Comparison of ENCODE assay signal across 19 mouse cellular contexts in genomic region chr16:86115587-86116376, GRCm38 (mm10).
"Had no signal": no experiment of that assay in that cellular context is flagged by ENCODE, and none has a peak within 500 bp of the region (broad histone marks: within the 10 kb centered on the region; RNA-seq: fewer than 3 reads in every experiment).

No protein-coding gene starts in this region.

- DNase-seq: lung, adult 18-20 months; lung, embryonic 14.5 days; lung, postnatal 10 days; lung, postnatal 4 days; midbrain, embryonic 14.5 days; retina, postnatal 1 day; right cerebral cortex, adult 18-20 months; right cerebral cortex, postnatal 25 days; right cerebral cortex, postnatal 4 days; spleen, adult 18-20 months; thymus, adult 18-20 months; thymus, postnatal 14 days; thymus, postnatal 36 days had no signal

- H3K27ac ChIP-seq: midbrain, embryonic 10.5 days; midbrain, embryonic 12.5 days; neural tube, embryonic 13.5 days; neural tube, embryonic 15.5 days had no signal

- H3K4me1 ChIP-seq: midbrain, embryonic 10.5 days; midbrain, embryonic 12.5 days; neural tube, embryonic 13.5 days; neural tube, embryonic 15.5 days had no signal

- H3K36me3 ChIP-seq: midbrain, embryonic 10.5 days; midbrain, embryonic 12.5 days; neural tube, embryonic 13.5 days; neural tube, embryonic 15.5 days had no signal

- ATAC-seq: midbrain, embryonic 16.5 days had no signal

- H3K9ac ChIP-seq: lung, embryonic 14.5 days; midbrain, embryonic 12.5 days; neural tube, embryonic 13.5 days; neural tube, embryonic 15.5 days had no signal

- H3K4me3 ChIP-seq: midbrain, embryonic 10.5 days; midbrain, embryonic 12.5 days; myocyte; neural tube, embryonic 13.5 days; neural tube, embryonic 15.5 days had no signal

- H3K27me3 ChIP-seq: midbrain, embryonic 12.5 days; neural tube, embryonic 13.5 days; neural tube, embryonic 15.5 days had no signal

- H3K9me3 ChIP-seq: midbrain, embryonic 10.5 days; midbrain, embryonic 12.5 days; neural tube, embryonic 13.5 days; neural tube, embryonic 15.5 days had no signal

- H3K4me2 ChIP-seq: lung, embryonic 14.5 days; midbrain, embryonic 12.5 days; neural tube, embryonic 13.5 days; neural tube, embryonic 15.5 days had no signal
